Mouse (Mus musculus) embryo, embryonic 10 days (tissue): ENCODE measurements around the gene Tmem184b.

Experiments used
- DNase-seq: peaks from one replicate; pipeline ENCODE4 v3.0.0-alpha.2; 2015; ENCODE audit warnings: low spot score

Tmem184b gene

DNA sequence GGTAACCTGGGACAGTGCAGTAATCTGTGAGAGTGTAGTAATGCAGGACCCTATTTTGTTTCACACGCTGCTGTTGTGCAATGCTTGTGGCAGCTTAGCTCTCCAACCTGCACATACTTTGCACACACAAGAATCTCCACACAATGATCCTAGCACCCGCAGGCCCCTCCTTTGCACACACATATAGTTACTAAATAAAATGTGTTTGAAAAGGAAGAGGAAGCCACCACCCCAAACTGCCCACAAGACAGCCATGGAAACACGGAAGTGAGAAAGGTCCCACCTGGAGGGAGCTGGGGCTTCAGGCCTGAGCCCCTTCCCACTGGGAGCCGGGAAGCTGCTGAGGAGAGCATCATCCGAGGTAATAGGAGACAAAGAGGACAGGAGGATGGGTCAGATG, 64.4 kb downstream of the Tmem184b start:
- no peak for DNase-seq

DNA sequence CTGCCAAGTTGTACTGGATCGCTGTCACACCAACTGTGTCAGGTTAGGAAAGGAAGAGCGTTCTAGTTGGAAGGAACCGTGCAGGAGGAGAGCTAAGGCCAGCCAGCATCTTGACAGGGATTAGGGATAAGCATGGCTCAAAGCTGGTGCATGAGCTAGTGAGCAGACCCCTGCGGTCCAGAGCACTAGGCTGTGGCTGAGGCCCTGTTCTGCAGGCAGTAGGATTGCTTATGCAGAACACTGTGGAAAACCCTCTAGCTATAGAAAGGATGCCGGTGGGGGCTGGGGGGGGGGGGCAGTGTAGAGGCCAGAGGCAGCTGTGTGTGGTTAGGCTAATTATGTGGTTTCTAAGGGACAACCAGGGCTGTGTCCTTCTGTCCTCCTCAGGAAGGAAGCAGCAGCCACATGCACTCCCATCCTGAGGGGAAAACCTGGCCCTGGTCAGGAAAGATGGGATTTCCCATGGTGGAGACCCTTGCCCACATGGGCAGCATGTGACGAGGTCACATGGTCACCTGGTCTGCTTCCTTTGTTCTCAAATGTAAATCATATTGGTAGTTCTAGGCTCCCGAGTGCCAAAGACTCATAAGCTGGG, 68.2 kb downstream of the Tmem184b start:
- no peak for DNase-seq

DNA sequence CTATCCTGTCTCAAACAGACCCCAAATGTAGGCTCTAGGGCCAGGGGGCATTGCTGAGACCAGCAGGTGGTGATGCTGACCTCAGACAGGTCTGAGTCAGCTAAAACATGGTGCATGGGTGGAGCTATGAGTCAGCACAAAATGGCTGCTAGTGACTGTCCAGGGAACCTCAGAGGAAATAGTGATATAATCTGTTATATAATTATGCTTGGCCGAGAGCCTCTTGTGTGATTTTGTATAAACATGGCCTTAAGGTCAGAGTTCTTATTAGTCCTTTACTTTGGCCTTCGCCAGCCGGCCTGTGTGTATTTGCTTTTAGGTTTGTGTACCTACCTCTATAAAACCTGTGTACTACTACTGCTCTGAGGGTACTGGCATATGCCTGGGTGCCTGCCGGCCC, 70.0 kb downstream of the Tmem184b start:
- DNase-seq = no peak

DNA sequence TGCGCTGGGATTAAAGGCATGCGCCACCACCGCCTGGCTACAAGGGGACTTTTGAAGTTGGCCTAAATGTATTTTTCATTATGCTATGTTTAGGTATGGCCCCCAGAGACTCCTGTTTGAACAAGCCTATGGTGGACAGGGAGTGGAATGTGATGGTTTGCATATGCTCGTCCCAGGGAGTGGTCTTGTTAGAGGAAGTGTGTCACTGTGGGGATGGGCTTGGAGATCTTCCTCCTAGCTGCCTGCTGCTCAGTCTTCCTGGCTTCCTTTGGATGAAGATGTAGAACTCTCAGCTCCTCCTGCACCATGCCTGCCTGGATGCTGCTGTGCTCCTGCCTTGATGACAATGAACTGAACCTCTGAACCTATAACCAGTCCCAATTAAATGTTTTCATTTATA, 72.8 kb downstream of the Tmem184b start:
- peak; percentile 34 for DNase-seq

DNA sequence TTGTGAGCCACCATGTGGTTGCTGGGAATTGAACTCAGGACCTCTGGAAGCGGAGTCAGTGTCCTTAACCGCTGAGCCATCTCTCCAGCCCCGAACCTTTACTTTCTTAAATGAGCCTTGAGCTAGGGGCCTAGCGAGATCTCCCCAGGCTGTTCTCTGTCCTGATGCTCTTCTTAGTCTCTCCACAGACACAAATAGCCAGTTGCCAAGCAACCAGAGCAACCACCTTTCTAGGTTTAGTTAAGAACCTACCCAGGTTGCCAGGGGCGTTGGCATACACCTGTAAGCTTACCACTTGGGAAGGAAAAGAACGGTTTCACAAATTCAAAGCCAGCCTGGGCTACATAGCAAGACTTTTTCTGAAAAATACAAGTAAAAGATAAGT, 73.4 kb downstream of the Tmem184b start:
- no peak for DNase-seq

DNA sequence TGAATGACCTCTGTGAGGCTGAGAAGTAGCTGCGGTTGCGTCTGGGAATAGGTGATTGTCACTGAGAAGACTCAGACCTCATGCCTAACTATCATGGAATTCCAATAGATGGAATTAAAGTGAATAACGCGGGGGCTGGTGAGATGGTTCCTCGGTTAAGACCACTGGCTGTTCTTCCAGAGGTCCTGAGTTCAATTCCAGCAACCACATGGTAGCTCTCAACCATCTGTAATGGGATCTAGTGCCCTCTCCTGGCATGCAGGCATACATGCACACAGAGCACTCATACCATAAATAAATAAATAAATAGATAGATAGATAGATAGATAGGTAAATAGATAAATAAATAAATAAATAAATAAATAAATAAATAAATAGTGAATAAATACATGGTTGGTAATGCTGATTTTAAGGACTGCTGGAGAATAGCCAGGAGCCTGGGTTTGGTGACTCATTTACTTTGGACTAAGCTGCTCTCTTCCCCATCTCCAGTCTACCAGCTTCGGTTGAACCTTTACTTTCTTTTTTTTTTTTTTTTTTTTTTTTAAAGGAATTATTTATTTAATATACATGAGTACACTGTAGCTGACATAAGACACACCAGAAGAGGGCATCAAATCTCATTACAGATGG, 73.9 kb downstream of the Tmem184b start:
- no peak for DNase-seq

DNA sequence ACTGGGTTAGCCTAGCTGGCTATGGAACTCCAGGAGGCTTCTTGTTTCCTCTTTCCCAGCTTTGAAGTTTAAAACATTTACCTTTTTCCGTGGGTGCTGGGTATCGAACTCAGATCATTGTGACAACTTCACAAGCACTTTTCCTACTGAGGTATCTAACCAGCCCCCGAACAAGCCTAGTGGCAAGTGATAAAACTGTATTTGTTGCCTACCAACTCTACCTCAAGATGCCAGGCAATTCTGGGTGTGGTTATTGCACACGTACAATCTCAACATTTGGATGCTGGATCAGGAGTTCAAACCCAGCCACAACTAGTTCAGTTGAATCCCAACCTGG, 74.5 kb downstream of the Tmem184b start:
- no peak for DNase-seq

DNA sequence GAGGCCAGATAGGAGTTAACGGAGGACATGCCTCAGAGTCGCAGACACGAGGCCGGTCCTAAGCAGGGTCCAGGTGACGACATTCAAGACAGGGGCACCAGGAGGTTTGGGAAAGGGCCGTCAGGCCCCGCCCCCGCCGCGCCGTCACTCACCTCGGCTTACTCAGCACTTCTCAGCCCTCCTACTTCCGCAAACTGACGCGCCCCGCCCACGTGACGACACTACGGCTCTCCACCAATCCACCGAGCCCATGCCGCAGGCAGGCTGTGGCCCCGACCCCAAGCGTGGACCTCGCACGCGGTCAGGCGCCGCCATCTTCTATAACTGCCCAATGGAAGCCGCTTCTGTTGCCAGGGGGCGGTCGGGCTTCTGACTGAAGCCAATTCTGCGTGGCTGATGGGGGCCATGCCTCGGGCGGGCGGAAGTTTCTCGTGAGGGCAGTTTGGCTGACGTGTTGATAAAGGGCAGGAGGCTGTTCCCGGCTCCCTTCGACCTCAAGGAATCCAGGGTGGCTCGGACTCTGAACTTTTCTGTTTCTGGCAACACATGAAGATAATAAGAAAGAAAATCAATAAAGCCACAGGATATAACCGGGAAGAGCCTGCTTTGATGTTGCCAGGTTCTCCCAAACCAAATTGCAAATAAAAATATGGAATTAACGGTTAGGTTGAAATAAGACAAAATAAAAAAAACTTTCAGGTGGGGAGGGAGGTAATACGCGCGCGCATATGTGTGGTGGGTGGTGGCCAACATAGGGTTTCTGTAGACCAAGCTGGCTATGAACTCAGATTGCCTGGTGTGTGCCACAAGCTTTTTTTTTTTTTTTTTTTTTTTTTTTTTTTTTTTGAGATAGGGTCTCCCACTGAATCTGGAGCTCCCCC, 75.1 kb downstream of the Tmem184b start, which contains the start of gene Pla2g6:
Gene Pla2g6 (minus strand): TSS at position 333 of the 881 bp plus-strand sequence.
- peak; percentile 100 for DNase-seq

DNA sequence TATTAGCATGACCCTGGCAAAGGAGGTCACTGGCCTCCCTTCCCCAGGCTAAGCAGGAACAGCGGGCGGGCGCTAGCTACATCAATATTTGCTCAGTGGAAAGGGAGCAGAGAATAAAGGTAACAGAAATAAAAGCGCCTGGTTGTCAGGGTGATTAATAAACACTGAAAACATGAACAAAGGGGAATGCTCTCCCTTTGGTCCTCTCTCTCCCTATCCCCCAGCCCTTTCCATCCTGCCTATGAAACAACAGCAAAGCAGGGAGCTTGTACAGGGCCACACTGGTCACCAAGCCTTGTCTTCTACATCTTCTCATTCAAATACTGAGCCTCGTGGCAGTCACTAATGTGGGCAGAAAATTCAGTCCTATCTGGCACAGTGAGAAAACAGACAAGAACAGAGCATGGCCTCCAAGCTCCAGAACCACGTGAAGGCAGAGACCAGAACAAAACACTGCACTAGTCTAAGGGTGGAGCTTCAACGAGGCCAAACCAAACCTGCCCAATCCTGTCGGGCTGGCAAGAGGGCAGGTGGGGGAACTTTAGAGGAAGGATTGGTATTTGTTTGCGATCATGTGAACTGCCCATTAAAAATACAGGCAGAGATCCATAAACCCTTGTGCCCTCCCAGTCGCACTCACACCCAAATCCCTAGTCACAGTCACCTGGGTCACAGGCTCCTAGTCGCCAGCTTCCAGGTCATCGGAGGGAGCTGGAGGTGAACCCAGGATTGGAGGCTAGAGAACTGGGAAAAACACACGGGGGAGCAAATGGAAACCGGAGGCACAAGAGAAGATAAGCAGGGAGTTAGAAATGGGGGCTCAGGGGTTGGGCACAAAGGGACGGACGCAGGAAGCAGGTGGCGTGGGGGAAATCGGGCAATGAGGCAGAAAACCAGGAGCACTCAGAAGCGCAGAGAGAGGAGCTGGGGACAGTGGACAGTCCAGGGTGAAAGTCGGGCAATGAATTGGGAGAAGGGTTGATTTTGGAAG, 76.1 kb downstream of the Tmem184b start:
- peak; percentile 73 for DNase-seq

DNA sequence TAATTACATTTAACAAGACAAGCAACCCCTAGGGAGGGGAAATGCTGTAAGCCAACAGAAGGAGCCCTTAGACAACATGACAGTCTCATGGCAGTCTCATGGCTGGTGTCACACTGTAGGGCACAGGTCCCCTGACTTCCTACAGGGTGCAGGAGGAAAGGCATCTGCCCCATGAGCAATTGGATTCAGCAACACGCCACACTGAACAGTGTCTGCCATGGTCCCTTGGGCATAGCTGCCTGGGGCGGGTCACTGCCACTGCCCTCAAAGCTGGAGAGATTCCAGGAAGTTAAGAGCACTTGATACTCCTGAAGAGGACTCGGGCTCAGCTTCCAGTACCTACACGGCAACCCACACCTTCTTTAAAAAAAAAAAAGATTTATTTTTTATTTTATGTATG, 77.1 kb downstream of the Tmem184b start:
- no peak for DNase-seq

DNA sequence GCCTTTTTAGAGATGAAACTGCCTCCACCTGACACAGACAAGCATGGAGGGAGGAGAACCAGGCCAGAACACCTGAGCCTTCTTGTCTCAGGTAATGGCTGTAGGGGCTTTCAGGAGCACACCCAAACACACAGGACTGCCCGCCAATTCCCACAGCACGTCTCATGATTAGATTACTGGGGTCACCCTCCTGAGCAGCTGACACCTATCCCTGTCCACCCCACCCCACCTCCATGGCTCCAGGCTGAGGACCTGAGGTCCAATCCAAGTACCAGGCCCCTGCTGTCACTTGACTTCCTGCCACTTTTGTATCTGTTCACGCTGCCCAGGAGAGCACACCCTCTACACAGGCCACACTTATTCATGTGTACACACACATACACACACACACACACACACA, 77.6 kb downstream of the Tmem184b start:
- no peak for DNase-seq

DNA sequence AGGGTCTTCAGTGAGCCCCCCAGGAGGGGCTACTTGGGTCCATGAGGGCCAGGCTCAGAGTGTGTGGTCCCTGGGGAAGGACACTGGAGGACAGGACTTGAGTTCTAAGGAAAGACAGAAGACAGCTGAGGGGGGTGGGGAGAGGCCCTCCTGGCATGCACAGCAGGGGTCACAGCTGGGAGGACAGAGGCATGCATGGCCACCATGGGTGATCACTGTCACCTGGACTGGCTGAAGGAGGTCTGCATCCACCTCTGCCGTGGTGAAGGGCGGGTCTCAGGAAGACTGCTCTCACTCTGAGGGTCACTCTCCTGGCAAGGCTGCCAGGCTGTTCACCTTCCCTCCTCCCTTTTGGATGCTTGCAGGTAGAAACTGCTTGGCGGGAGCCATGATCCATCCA, 79.0 kb downstream of the Tmem184b start:
- no peak for DNase-seq

DNA sequence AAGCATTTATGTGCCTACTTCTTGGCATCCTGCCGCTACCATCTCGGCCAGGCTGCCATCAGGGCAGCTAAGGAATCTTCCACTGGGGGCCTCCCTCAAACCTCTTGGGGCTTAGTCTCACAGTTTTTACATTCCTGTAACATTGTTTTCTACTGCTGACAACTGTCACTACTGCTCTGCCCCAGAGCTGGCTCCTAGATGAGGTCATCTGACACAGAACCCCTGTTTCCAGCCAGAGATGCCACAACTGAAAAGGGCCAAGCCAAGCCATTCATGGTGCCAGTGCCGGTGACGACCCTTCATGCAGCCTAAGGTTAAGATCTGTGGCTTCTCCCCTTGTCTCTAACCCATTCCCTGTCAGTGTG, 79.6 kb downstream of the Tmem184b start:
- DNase-seq = no peak

DNA sequence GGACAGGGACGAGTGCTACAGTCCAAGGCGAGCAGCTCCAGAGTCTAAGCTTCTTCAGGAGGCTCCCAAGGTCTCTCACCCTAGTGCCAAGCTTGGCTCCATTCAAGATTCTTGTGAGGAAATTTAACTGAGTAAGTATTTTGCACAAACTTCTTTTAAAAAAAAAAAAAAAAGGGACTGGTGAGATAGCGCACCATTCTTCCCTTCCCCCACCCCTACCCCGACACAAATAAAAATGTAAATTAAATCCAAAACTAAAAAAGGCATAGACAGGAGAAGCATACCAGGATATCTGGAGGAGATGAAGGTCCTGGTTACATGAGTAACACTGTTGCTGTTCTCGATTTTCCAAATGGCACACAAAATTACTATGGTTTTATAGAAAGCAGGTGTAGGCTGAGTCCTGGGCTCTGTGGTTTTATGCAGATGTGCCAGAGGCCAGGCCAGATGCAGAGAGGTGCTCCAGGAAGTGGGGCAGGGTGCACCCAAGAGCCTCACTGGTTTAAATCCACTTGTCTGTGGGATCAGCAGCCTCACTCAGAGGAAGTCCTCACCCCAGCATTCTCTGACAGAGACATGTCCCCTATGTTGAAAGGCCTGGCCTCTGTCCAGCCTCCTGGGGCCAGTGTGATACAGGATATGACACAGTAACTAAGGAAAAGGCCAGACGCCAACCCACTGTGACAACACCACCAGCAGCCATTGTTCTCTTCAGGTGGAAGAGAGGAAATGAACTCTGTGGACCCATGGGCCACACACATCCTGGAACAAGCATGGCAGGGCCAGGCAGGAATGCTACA, 80.2 kb downstream of the Tmem184b start:
- peak; percentile 16 for DNase-seq

DNA sequence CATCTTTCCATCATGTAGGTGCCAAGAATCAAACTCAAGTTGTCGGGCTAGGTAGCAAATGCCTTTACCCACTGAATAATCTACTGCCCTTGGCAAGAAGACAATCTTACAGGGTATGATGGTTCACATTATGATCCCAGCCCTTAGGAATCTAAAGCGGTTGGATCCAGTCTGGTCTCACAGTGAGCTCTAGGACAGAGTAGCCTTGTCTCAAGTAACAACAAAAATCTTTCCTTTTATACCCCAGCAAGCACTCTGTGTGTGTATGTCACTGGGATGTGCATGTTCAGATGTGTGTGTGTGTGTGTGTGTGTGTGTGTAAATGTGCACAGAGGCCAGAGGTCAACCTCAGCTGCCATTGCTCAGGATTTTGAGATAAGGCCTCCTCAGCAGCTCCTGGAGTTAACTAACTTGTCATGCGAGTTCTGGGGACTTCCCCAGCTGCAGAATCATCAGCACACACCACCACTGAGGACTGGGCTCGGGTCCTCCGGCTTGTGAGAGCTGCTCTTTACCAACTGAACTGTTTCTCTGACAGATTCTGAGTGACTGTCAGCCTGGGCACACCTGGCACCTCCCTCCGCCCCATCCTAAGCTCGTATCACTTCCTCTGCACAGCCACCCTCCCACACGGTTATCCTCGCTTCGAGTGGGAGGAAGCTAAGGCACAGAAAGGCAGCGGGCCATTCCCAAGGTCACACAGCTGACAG, 80.9 kb downstream of the Tmem184b start:
- no peak for DNase-seq

DNA sequence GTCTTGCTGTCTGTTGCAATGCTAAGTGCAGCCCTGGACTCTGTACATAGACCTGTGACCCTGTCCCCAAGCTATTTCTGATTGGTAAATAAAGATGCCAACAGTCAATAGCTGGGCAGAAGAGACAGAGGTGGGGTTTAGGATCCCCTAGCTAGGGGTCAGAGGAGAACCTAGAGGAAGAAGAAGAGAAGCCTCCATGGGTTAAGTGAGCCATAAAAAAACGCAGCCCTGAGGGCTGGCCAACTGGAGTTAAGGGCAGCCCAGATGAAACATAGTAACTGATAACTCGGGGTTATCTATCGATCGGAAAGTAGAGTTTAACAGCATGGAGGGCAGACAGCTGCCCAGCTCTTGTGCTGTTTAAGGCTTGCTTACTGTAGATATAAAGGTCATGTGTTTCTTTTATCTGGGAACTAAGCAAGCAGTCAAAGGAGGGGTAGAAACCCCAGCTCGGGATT, 81.6 kb downstream of the Tmem184b start:
- DNase-seq = no peak

DNA sequence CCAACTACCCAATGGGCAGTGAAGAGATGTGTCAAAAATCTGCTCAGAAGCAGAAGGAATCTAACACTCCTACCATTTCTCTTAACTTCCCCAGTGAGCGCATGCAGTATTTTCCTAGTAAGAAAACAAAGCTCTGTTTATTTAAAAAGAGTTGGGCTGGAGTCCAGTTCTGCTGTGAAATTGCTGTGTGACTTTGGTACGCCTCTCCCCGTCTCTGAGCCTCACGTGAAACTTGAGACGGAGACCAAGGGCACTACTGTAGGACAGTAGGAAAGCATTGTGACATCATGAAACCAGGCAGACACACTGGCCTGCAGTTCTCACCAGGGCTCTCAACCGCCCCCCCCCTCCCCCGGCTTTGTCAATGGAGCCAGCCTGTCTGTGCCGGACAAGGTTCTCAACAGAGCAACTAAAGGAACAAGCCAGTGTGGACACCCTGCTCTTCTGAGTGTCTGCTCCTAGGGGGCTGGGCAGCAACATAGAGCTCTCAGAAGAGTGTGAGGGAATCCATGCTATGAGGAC, 89.5 kb downstream of the Tmem184b start:
- DNase-seq = no peak
